Mouse (Mus musculus) heart, embryonic 15.5 days (tissue): Measurements from ENCODE around the gene Lrrc8b. TPM values are rescaled to one million over a fixed set of nuclear protein-coding genes. Genes with fewer than 3 reads are reported as not detected.

Source experiments
- ATAC-seq: fragments of 200-750 bp; cut with Nextera tagmentation; replicated peaks from 2 replicates; pipeline ENCODE4 v1.8.0; 2017; ENCODE audit warnings: low read depth, moderate TSS enrichment; ENCODE audit not compliant: insufficient number of reproducible peaks, insufficient read depth, low FRiP score
- H3K27ac ChIP-seq: fragments of 300-500 bp; sonication (generic); 2 replicates; pipeline ENCODE4 v1.5.1; 2015; ENCODE audit warnings: mild to moderate bottlenecking, inconsistent platforms
- H3K27me3 ChIP-seq: fragments of 300-500 bp; sonication (generic); 2 replicates; pipeline ENCODE4 v1.6.1; 2015; ENCODE audit warnings: inconsistent platforms
- H3K36me3 ChIP-seq: fragments of 300-500 bp; sonication (generic); 2 replicates; pipeline ENCODE4 v1.6.1; 2015; ENCODE audit warnings: mild to moderate bottlenecking, inconsistent platforms
- H3K4me1 ChIP-seq: fragments of 300-500 bp; sonication (generic); replicated peaks from 2 replicates; pipeline ENCODE4 v1.6.1; 2015; ENCODE audit warnings: inconsistent platforms
- H3K4me2 ChIP-seq: fragments of 300-500 bp; sonication (generic); 2 replicates; pipeline ENCODE4 v1.6.1; 2015; ENCODE audit warnings: inconsistent platforms, mild to moderate bottlenecking, moderate library complexity
- H3K4me3 ChIP-seq: fragments of 300-500 bp; sonication (generic); 2 replicates; pipeline ENCODE4 v1.5.1; 2015; ENCODE audit warnings: mild to moderate bottlenecking, inconsistent platforms
- H3K9ac ChIP-seq: fragments of 300-500 bp; sonication (generic); 2 replicates; pipeline ENCODE4 v1.6.1; 2015; ENCODE audit warnings: mild to moderate bottlenecking, inconsistent platforms
- H3K9me3 ChIP-seq: fragments of 300-500 bp; sonication (generic); replicated peaks from 2 replicates; pipeline ENCODE4 v1.6.1; 2016; ENCODE audit warnings: inconsistent platforms
- WGBS: fragments of 180-500 bp; shearing (Covaris S2); methylation state at CpG from one replicate; pipeline ENCODE4 v1.1.7; 2015; ENCODE audit warnings: mixed read lengths; 5-methylcytosine and 5-hydroxymethylcytosine counted together
- polyA plus RNA-seq: library from polyadenylated mRNA; unstranded; fragments of >200 nt; fragmentation: Nextera tagmentation; extraction: Ambion mirVana; gene quantifications from 2 replicates; pipeline ENCODE4 v1.2.1, GENCODE M21; 2015

The Lrrc8b gene
- polyA plus RNA-seq, 1 experiment from 2014 or later = 2.9 TPM

DNA sequence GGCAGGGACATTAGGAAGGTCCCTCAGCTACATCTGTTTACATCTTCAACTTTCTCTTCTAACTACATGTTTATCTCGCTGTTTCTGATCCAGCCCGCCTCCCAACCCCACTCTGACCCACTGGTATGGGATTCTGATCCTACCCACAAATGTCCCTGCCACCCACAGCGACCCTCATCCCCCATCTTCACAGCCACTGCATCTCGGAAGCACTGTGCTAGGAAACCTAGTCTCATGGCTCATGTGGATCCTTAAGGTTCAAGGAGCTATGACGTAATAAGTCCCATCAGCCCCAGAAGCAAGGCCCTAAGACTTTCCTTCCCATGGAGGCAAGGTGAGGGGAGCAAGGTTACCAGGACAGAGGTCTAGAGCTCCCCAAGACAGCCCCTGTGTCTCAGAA is 7.9 kb upstream of the Lrrc8b start:
- H3K27ac ChIP-seq = no peak overlapping the region
- H3K9me3 ChIP-seq = no peaks in the 10 kb centered on the region
- H3K4me1 ChIP-seq = peaks cover 3% of the 10 kb centered on the region
- H3K9ac ChIP-seq = no peak overlapping the region
- ATAC-seq = no peak
- WGBS = 86% methylated on average over 5 of the region's 5 CpGs
- H3K4me3 ChIP-seq = no peak overlapping the region
- no peaks in the 10 kb centered on the region for H3K27me3 ChIP-seq
- no peak overlapping the region for H3K4me2 ChIP-seq
- H3K36me3 ChIP-seq = no peaks in the 10 kb centered on the region

DNA sequence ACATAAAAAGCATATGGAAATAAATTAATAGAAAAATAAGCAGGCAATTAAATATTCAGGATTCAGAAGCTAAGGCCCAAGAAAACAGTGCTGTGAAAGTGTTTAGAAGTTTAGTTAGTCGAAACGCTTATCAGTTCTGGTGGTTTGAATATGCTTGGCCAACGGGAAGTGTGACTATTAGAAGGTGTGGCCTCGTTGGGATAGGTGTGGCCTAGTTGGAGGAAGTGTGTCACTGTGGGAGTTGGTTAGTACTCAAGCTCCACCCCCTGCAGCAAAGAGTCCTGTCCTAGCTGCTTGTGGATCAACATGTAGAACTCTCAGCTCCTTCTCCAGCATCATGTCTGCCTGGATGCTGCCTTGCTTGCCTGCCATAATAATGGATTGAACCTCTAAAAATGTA is 6.5 kb upstream of the Lrrc8b start:
- H3K36me3 ChIP-seq = no peaks in the 10 kb centered on the region
- WGBS = 72% methylated on average over 4 of the region's 4 CpGs
- H3K9ac ChIP-seq = no peak overlapping the region
- no peak overlapping the region for H3K27ac ChIP-seq
- H3K4me3 ChIP-seq = no peak overlapping the region
- H3K9me3 ChIP-seq = no peaks in the 10 kb centered on the region
- H3K4me1 ChIP-seq = peaks cover 3% of the 10 kb centered on the region
- no peak for ATAC-seq
- H3K4me2 ChIP-seq = no peak overlapping the region
- no peaks in the 10 kb centered on the region for H3K27me3 ChIP-seq

DNA sequence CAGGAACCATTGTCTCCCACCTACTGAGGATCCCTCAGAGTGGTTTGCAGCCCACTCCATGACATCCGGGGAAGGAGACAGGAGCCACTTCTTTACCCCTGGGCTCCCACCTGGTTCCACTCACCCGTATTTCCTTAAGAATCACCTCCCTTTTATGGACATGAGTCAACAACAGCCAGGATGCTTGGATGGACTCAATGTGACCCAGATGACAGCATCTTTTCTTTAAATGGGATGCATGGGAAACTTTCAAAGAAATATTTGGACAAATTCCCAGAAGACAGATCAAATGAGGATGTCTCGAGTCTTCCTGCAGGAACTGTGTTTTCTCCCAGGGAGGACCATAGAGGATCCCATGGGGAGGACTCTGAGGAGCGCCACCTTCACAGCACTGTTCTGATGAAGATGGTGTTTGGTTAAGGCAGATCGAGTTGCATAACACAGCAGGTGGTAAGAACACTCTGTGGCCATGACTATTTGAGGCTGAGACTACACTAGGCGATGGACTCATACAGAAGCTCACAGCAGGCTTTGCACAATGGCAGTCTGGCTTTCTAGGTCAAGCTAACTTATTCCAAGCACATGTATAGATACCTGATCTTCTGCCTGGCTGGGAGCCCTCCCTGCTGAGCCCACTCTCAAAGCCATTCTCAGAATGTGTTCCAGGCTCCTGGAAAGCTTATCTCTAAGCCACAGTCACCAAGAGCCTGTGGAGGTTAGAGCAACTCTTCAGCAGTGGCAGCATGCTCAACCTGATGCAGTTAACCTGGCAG is 4.9 kb upstream of the Lrrc8b start:
- H3K27ac ChIP-seq = no peak overlapping the region
- no peaks in the 10 kb centered on the region for H3K27me3 ChIP-seq
- no peak overlapping the region for H3K4me3 ChIP-seq
- no peak overlapping the region for H3K4me2 ChIP-seq
- no peaks in the 10 kb centered on the region for H3K9me3 ChIP-seq
- no peaks in the 10 kb centered on the region for H3K36me3 ChIP-seq
- H3K9ac ChIP-seq = no peak overlapping the region
- no peak for ATAC-seq
- H3K4me1 ChIP-seq = peaks cover 6% of the 10 kb centered on the region
- 60% methylated on average over 6 of the region's 6 CpGs for WGBS

DNA sequence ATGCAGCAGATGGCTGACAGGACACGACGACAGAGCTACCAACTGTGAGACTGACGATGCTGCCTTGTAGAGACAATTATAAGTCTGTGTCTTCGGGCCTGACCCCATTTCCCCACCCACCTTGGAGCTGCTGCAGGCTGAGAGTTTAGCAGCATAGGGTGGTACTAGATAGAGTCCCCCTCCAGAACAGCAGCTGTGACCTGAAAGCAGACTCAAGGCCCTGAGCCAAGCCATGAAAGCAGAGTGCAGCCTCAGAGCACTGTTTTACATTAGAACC is 4.3 kb upstream of the Lrrc8b start:
- Histone ChIP-seq H3K36me3 (no peaks in the 10 kb centered on the region), H3K27ac (no peak overlapping the region), H3K4me2 (no peak overlapping the region), H3K9me3 (no peaks in the 10 kb centered on the region), H3K4me3 (no peak overlapping the region), H3K27me3 (no peaks in the 10 kb centered on the region), H3K4me1 (peaks cover 11% of the 10 kb centered on the region), H3K9ac (no peak overlapping the region)
- no peak for ATAC-seq
- WGBS = 38% methylated on average over 4 of the region's 4 CpGs

DNA sequence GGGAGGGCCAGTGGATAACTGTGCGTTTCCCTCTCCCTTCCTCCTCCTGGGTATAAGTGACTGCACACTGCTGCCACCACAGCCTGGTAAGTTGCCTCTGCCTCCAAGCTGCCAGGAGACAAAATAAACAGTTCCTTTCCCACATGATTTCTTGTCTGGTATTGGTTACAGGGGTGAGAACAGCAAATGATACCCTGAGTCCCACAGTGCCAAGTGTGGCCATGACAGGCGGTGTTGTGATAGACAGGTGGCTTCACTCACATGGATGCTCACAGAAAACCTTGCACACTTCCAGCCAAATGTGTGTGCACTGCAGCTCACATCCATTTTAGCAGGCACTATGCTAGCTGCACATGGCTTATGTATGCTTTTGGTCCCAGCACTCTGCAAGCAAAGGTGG is 3.8 kb upstream of the Lrrc8b start:
- Histone ChIP-seq H3K4me2 (no peak overlapping the region), H3K4me3 (no peak overlapping the region), H3K9ac (no peak overlapping the region), H3K9me3 (no peaks in the 10 kb centered on the region), H3K27ac (no peak overlapping the region), H3K36me3 (no peaks in the 10 kb centered on the region), H3K4me1 (peaks cover 12% of the 10 kb centered on the region), H3K27me3 (no peaks in the 10 kb centered on the region)
- 79% methylated on average over 2 of the region's 2 CpGs for WGBS
- no peak for ATAC-seq

DNA sequence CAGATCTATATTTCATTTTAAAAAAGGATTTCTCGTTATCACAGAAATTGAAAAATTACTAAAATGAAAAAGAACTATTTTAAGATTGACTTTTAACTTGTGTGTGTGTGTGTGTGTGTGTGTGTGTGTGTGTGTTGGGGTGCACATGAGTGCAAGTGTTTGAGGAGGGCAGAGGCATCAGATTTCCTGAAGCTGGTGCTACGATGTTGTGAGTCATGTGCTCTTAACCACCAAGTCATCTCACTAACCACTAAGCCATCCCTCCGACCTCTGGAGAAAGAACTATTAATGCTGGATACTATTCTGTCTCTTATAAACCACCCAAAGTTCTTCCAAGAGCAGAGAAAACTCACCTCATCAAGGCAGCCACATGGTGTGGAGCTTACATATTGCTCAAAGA is 2.9 kb upstream of the Lrrc8b start:
- Histone ChIP-seq H3K9ac (no peak overlapping the region), H3K4me2 (no peak overlapping the region), H3K27me3 (no peaks in the 10 kb centered on the region), H3K27ac (no peak overlapping the region), H3K9me3 (no peaks in the 10 kb centered on the region), H3K4me3 (no peak overlapping the region), H3K4me1 (peaks cover 12% of the 10 kb centered on the region), H3K36me3 (no peaks in the 10 kb centered on the region)
- 80% methylated on average over 3 of the region's 3 CpGs for WGBS
- ATAC-seq = no peak

GRCm38 (mm10) chr5:105414341-105415120 is 1.0 kb upstream of the Lrrc8b start:
- no peak for ATAC-seq
- peak overlapping the region; percentile 93 for H3K9ac ChIP-seq

DNA sequence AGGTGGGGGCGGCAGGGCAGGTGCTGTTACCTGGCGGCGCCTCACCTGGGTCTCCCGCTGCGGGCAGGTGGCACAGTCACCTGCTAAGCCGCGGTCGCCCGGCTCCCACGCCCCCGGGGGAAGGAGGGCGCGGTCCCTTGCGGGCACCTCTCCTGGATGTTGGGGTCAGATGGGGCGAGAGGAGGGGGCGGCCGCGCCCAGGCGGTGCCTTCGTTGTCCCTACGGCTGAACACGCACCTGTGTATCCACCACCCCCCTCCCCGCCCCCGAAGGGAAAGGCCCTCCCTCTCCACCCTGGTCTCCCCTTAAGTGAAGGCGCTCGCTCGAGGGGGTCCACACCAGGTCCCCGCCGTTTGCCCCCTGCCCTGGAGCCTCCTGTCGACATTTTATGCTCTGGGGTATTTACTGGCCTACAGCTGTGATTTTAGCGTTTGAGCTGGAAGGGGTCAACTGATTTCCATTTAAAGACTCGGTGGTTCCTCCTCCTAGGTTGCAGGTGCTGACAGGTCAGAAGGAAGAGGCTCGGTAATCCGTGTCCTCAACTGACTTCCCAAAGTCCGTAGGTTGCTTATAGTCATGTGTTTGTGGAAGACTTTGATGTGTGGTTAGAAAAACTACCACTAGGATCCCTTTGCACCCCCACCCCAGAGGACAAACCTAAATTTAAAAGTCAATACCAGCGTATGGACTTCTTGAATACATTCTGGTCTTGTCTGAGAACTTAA is 538 bp downstream of the Lrrc8b start:
- peak; percentile 23 for ATAC-seq
- WGBS = 5% methylated on average over 26 of the region's 36 CpGs

More at GRCm38 (mm10) chr5:105414341-105415120, 1.0 kb upstream of the Lrrc8b start:
- 75% methylated on average over 12 of the region's 12 CpGs for WGBS
- Histone ChIP-seq H3K9me3 (no peaks in the 10 kb centered on the region), H3K27ac (no peak overlapping the region; the same call in 1 of the 2 replicates), H3K4me2 (peak overlapping the region; percentile 96), H3K4me1 (peaks cover 14% of the 10 kb centered on the region), H3K4me3 (peak overlapping the region; percentile 79), H3K27me3 (no peaks in the 10 kb centered on the region), H3K36me3 (no peaks in the 10 kb centered on the region)

GRCm38 (mm10) chr5:105417217-105417616 is 1.6 kb downstream of the Lrrc8b start:
- no peaks in the 10 kb centered on the region for H3K27me3 ChIP-seq
- no peak overlapping the region for H3K9ac ChIP-seq
- H3K4me3 ChIP-seq = no peak overlapping the region
- H3K4me2 ChIP-seq = no peak overlapping the region
- no peak overlapping the region for H3K27ac ChIP-seq
- WGBS = 65% methylated on average over 8 of the region's 8 CpGs
- no peaks in the 10 kb centered on the region for H3K9me3 ChIP-seq
- ATAC-seq = no peak
- no peaks in the 10 kb centered on the region for H3K36me3 ChIP-seq
- H3K4me1 ChIP-seq = peaks cover 14% of the 10 kb centered on the region

More for the DNA sequence above, 538 bp downstream of the Lrrc8b start:
- H3K9me3 ChIP-seq = no peaks in the 10 kb centered on the region
- H3K4me1 ChIP-seq = peaks cover 14% of the 10 kb centered on the region
- no peaks in the 10 kb centered on the region for H3K36me3 ChIP-seq
- H3K4me2 ChIP-seq = peak overlapping the region; percentile 96
- no peaks in the 10 kb centered on the region for H3K27me3 ChIP-seq
- H3K4me3 ChIP-seq = peak overlapping the region; percentile 79
- H3K9ac ChIP-seq = peak overlapping the region; percentile 93
- H3K27ac ChIP-seq = peak overlapping the region; percentile 53

DNA sequence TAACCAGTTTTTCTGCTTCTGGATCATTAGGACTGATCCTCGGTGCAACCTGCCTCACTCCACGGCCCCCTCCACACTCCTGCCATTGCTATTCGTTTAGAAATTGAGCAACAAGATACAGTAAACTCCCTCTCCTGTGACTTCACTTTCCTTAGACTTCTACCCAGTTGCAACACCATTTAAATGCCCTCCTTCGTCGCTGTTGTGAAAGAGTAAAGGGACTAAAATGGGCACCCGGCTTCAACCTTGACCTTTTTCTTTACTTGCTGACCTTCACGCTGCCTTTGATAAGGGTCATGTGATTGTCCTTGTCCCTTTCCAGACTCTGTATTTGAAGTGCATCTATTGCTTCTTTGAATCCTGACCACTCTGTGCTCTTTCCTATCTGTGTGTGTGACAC is 2.8 kb downstream of the Lrrc8b start:
- no peak for ATAC-seq
- no peak overlapping the region for H3K27ac ChIP-seq
- WGBS = 78% methylated on average over 7 of the region's 7 CpGs

GRCm38 (mm10) chr5:105418851-105419250 is 3.3 kb downstream of the Lrrc8b start:
- no peak for ATAC-seq
- Histone ChIP-seq H3K4me3 (no peak overlapping the region), H3K4me2 (no peak overlapping the region), H3K27me3 (no peaks in the 10 kb centered on the region), H3K27ac (no peak overlapping the region), H3K9ac (no peak overlapping the region), H3K4me1 (peaks cover 14% of the 10 kb centered on the region), H3K36me3 (no peaks in the 10 kb centered on the region), H3K9me3 (no peaks in the 10 kb centered on the region)
- 77% methylated on average over 5 of the region's 5 CpGs for whole genome bisulfite sequencing

More for the DNA sequence above, 2.8 kb downstream of the Lrrc8b start:
- peaks cover 14% of the 10 kb centered on the region for H3K4me1 ChIP-seq
- no peaks in the 10 kb centered on the region for H3K36me3 ChIP-seq
- no peak overlapping the region for H3K9ac ChIP-seq
- H3K27me3 ChIP-seq = no peaks in the 10 kb centered on the region
- H3K4me2 ChIP-seq = no peak overlapping the region
- H3K4me3 ChIP-seq = no peak overlapping the region
- H3K9me3 ChIP-seq = no peaks in the 10 kb centered on the region
